Mouse (Mus musculus) bone marrow, adult 2 months (tissue): ENCODE measurements around the gene Praf2. TPM values are rescaled to one million over a fixed set of nuclear protein-coding genes. Genes with fewer than 3 reads are reported as not detected.
"Not testable (repeated sequence)": the region's sequence is repeated elsewhere in the genome, so short reads cannot be mapped to it uniquely, and the experiment has no call there.

Experiments
- H3K27ac ChIP-seq: fragments of 200-500 bp; 2 replicates; pipeline ENCODE4 v1.5.1; 2012; ENCODE audit warnings: low read depth, mild to moderate bottlenecking, control low read depth, inconsistent platforms, low read length; ENCODE audit not compliant: control insufficient read depth, poor library complexity, insufficient read depth
- H3K4me1 ChIP-seq: fragments of 200-500 bp; 2 replicates; pipeline ENCODE4 v1.6.1; 2011; ENCODE audit warnings: low read length; ENCODE audit not compliant: control insufficient read depth, insufficient read depth
- H3K4me3 ChIP-seq: fragments of 200-500 bp; replicated peaks from 2 replicates; pipeline ENCODE3; 2011; ENCODE audit warnings: mild to moderate bottlenecking, low read depth, low read length, control low read depth; ENCODE audit not compliant: control insufficient read depth
- CTCF ChIP-seq: fragments of 200-500 bp; IDR thresholded peaks from 2 replicates; pipeline ENCODE4 v1.5.1; 2011; ENCODE audit warnings: low read length, control low read depth; ENCODE audit not compliant: control insufficient read depth, insufficient read depth
- POLR2A ChIP-seq: fragments of 200-500 bp; IDR thresholded peaks from 2 replicates; pipeline ENCODE4 v1.6.1; 2011; ENCODE audit warnings: low read depth, mild to moderate bottlenecking, control low read depth, low read length, borderline replicate concordance; ENCODE audit not compliant: control insufficient read depth
- WGBS: fragments of 180-500 bp; shearing (Covaris S2); methylation state at CpG from one replicate; pipeline ENCODE4 v1.1.7; 2018; 5-methylcytosine and 5-hydroxymethylcytosine counted together
- polyA plus RNA-seq: library from polyadenylated mRNA; stranded (reverse); fragments of >200 nt; gene quantifications from 2 replicates; pipeline ENCODE4 v1.2.4, GENCODE M21; 2011; ENCODE audit warnings: low replicate concordance; ENCODE audit not compliant: missing spikeins, insufficient read depth, insufficient read length

The Praf2 gene
- polyA plus RNA-seq, 1 experiment: 9.5 TPM

- no peak overlapping the region for H3K4me3 ChIP-seq
- WGBS: 86% methylated on average over 8 of the region's 8 CpGs
- TF ChIP-seq POLR2A: no peak
- no peak for TF ChIP-seq CTCF
- H3K27ac ChIP-seq: no peak overlapping the region
- H3K4me1 ChIP-seq: no peaks in the 10 kb centered on the region
Measured at GRCm38 (mm10) chrX:7745429-7745828, 17.2 kb downstream of the Praf2 start.

DNA sequence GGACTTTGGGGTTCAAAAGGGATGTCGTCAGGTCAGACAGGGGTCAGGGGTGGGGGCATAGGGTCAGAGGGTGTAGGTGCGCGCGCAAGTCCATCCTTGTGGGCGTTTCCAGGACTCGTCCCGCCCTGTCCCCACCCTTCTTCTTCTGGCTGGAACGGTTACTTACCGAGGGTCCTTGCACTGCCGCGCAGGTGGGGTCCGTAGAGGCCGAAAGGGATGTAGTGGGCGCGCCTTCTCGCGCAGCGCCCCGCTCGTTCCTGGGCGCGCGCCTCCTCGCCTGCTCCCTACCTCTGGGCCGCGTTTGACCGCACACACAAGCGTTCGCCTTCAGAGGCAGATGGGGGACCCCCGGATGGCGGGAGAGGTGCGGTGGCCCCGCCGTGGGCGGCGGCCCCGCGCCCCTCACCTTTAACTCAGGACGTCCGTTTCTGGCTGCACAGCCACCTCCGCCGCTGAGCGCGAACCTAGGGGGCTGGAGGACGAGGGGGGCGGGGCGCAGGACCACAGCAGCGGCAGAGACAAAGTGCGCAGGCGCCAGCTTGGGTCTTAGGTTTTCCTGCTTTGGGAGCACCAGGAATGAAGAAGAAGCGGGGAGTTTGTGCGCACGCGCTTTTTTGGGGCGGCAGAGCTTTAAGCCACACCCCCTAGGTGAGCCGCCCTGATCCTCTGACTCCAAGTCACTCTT, 22.3 kb downstream of the Praf2 start, which contains the start of gene Ccdc120:
Gene Ccdc120 (minus strand): TSS at position 474 of the 685 bp plus-strand sequence.
- Histone ChIP-seq H3K4me3 (peak within 1 kb of the TSS; percentile 11), H3K27ac (no peak within 1 kb of the TSS), H3K4me1 (no peaks in the 10 kb centered on the region)
- WGBS: 7% methylated on average over 50 of the region's 56 CpGs
- TF ChIP-seq CTCF (no peak), POLR2A (no peak)

DNA sequence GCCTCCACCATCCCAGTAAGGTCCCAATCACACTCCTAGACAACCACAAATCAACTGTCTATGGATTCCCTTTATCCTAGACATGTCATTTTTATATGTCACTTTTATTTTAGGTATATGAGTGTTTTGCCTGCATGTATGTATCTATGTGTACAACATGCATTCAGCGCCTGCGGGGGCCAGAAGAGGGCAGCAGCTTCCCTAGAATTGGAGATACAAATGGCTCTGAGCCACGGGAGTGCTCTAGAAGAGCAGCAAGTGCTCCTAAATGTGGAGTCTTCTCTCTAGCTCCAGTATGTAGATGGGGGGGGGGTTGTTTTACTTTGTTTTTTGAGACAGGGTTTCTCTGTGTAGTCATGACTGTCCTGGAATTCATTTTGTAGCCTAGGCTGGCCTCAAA, 25.4 kb downstream of the Praf2 start:
- H3K4me3 ChIP-seq, H3K27ac ChIP-seq, H3K4me1 ChIP-seq: not testable (repeated sequence)
- WGBS: 11% methylated on average over 3 of the region's 3 CpGs

- Histone ChIP-seq H3K4me3 (peak within 1 kb of the TSS; percentile 97), H3K4me1 (no peaks in the 10 kb centered on the region), H3K27ac (peak within 1 kb of the TSS; percentile 89)
- 22% methylated on average over 29 of the region's 38 CpGs for WGBS
- TF ChIP-seq CTCF: no peak
- TF ChIP-seq POLR2A: peak; percentile 39; the same call in 1 of the 2 replicates
Measured at GRCm38 (mm10) chrX:7762137-7762920, 34.1 kb downstream of the Praf2 start, which contains the start of gene Tfe3. Tfe3 (plus strand) TSS chrX:7762560.

DNA sequence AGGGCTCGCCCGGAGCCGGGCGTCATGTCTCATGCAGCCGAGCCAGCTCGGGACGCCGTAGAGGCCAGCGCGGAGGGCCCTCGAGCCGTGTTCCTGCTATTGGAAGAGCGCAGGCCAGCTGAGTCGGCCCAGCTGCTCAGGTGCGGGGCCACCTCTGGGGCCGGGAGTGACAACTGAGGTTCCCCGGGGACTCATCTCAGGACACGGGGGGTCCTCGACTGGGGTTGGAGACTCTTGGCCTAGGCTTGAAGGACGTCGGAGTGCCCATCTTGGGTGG, 34.6 kb downstream of the Praf2 start:
- H3K4me1 ChIP-seq: no peaks in the 10 kb centered on the region
- peak overlapping the region; percentile 89 for H3K27ac ChIP-seq
- TF ChIP-seq CTCF (no peak), POLR2A (no peak)
- WGBS: 22% methylated on average over 21 of the region's 21 CpGs
- H3K4me3 ChIP-seq: peak overlapping the region; percentile 97

GRCm38 (mm10) chrX:7763631-7764393, 35.6 kb downstream of the Praf2 start:
- TF ChIP-seq CTCF (no peak), POLR2A (no peak)
- WGBS: 10% methylated on average over 22 of the region's 22 CpGs

DNA sequence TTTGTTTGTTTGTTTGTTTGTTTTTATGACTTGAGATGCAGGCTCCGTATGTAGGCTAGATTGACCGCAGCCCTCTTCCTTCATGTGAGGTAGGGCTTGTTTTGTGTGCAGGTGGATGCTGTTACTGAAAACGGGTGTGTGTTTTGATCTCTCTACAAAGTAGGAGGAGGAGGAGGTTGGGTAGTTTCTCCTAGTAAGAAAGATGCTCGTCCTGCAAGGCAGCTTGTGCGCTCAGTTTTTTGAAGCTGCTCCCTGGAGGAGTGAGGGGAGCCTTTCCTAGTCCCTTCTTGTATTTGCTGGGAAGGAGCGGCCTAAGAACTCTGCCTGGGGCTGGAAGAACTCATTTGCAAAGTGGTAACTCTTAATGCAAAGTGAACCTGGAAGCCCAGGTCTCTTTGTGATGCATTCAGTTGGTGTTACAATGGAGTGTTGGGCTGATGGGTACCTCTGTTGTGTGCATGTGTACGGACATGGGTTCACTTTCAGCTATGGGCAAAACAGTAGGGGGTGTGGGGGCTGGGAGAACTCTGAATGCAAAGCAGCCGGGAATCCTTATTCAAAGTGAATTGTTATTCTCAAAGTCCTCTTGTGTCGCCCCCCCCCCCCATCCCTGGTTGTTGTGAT, 36.5 kb downstream of the Praf2 start:
- Histone ChIP-seq H3K4me3 (peak overlapping the region; percentile 18), H3K27ac (no peak overlapping the region; the same call in 1 of the 2 replicates), H3K4me1 (no peaks in the 10 kb centered on the region)
- WGBS: 61% methylated on average over 9 of the region's 9 CpGs
- no peak for TF ChIP-seq CTCF
- no peak for TF ChIP-seq POLR2A

More at GRCm38 (mm10) chrX:7763631-7764393, 35.6 kb downstream of the Praf2 start:
- H3K4me3 ChIP-seq: peak overlapping the region; percentile 97
- H3K4me1 ChIP-seq: no peaks in the 10 kb centered on the region
- H3K27ac ChIP-seq: peak overlapping the region; percentile 89

- Histone ChIP-seq H3K4me1 (no peaks in the 10 kb centered on the region), H3K27ac (no peak overlapping the region), H3K4me3 (no peak overlapping the region)
- no peak for TF ChIP-seq POLR2A
- no peak for TF ChIP-seq CTCF
- WGBS: 73% methylated on average over 13 of the region's 13 CpGs
Measured at GRCm38 (mm10) chrX:7765281-7765670, 37.0 kb downstream of the Praf2 start.
